Mouse (Mus musculus) C2C12 (cell line): ENCODE data around the gene Krt9.

ENCODE experiments used
- CEBPB ChIP-seq: IDR thresholded peaks from one replicate; pipeline ENCODE4 v1.6.1; 2011; ENCODE audit warnings: low read depth, mild to moderate bottlenecking, control low read depth, moderate library complexity
- CTCF ChIP-seq: IDR thresholded peaks from one replicate; pipeline ENCODE4 v1.5.1; 2011; ENCODE audit not compliant: control insufficient read depth, insufficient read depth, insufficient read length
- MYOG ChIP-seq: IDR thresholded peaks from one replicate; pipeline ENCODE4 v1.6.1; 2011; ENCODE audit not compliant: control insufficient read depth, insufficient read length; ENCODE audit errors: extremely low read depth

- TF ChIP-seq CTCF (no peak), MYOG (no peak), CEBPB (no peak)
Observed at GRCm38 (mm10) chr11:100145104-100145503, 47.9 kb downstream of the Krt9 start.
